ENCODE assay signal across 9 mouse cellular contexts in the genomic region with DNA sequence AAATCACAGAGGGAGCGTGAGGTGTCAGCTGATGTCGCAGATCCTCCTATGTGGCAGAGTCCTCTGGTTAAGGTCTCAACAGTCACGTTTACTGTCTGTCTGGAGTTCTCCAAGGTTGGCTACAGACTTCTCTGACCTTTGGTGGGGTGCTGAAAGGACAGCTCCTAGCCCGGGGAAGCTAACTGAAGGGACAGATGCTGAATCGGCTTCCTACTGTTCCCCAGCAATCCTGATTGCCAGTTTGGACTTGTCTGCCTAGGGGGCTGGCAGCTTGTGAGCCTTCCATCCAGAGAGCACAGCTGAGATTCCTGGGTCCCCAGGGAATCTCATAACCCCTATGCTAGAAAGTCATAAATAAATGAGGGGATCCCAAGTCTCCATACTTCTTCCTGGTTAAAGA. TPM values are rescaled to one million over a fixed set of nuclear protein-coding genes. Genes with fewer than 3 reads are reported as not detected.
A peak's percentile ranks its signal among the peaks of the same experiment; 100 is the strongest.
DNase-seq lines count a peak whose midpoint lies in the region; ATAC-seq lines count a peak whose summit lies in the region.
"Had no signal": no experiment of that assay in that cellular context is flagged by ENCODE, and none has a peak within 500 bp of the region (broad histone marks: within the 10 kb centered on the region; RNA-seq: fewer than 3 reads in every experiment).

No protein-coding gene starts in this region.

- 2% methylated on average over 5 of the region's 5 CpGs for WGBS in heart, embryonic 11.5 days (ENCODE audit: insufficient replicate concordance)
- 3% methylated on average over 5 of the region's 5 CpGs for WGBS in limb, embryonic 10.5 days

- peaks cover 20% of the 10 kb centered on the region for H3K4me1 ChIP-seq in heart, embryonic 11.5 days (ENCODE audit: control insufficient read depth, insufficient read depth, low read length)
- H3K4me1 ChIP-seq in limb, embryonic 10.5 days = peaks cover 40% of the 10 kb centered on the region

- no peaks in the 10 kb centered on the region for H3K9me3 ChIP-seq in heart, embryonic 11.5 days (replicated peaks; ENCODE audit: control insufficient read depth, low read length)
- no peaks in the 10 kb centered on the region for H3K9me3 ChIP-seq in limb, embryonic 10.5 days (replicated peaks)
- H3K9me3 ChIP-seq: liver, embryonic 15.5 days had no signal

- no peak overlapping the region for H3K27ac ChIP-seq in heart, embryonic 11.5 days (ENCODE audit: low read depth, low read length)
- H3K27ac ChIP-seq in limb, embryonic 10.5 days = no peak overlapping the region
- H3K27ac ChIP-seq: liver, embryonic 15.5 days had no signal

- no peak overlapping the region for H3K4me2 ChIP-seq in heart, embryonic 11.5 days
- H3K4me2 ChIP-seq: liver, embryonic 15.5 days had no signal

- no peaks in the 10 kb centered on the region for H3K36me3 ChIP-seq in heart, embryonic 11.5 days (ENCODE audit: control insufficient read depth, insufficient read depth, low read length)
- no peaks in the 10 kb centered on the region for H3K36me3 ChIP-seq in limb, embryonic 10.5 days
- H3K36me3 ChIP-seq: liver, embryonic 15.5 days had no signal

- peaks cover 60% of the 10 kb centered on the region for H3K27me3 ChIP-seq in heart, embryonic 11.5 days (ENCODE audit: control insufficient read depth, insufficient read depth, low read length)
- peaks cover 61% of the 10 kb centered on the region for H3K27me3 ChIP-seq in limb, embryonic 10.5 days (ENCODE audit: low read depth, poor library complexity, severe bottlenecking)

- ATAC-seq in heart, embryonic 11.5 days (replicated peaks; ENCODE audit: insufficient number of reproducible peaks, low FRiP score, low TSS enrichment) = no peak

- no peak overlapping the region for H3K9ac ChIP-seq in heart, embryonic 11.5 days (ENCODE audit: low read depth, low read length)
- H3K9ac ChIP-seq: liver, embryonic 15.5 days had no signal

- no peak overlapping the region for H3K4me3 ChIP-seq in heart, embryonic 11.5 days (ENCODE audit: low read depth, low read length)
- no peak overlapping the region for H3K4me3 ChIP-seq in limb, embryonic 10.5 days
- H3K4me3 ChIP-seq: liver, embryonic 15.5 days had no signal

- DNase-seq in heart, postnatal 14 days = peak; percentile 28 to 53
- peak; percentile 12 for DNase-seq in A20 (ENCODE audit: low read depth, low spot score)
- peak; percentile 46 for DNase-seq in WW6 (ENCODE audit: low read depth, low spot score)
- peak; percentile 84 for DNase-seq in limb, embryonic 10.5 days (ENCODE audit: low spot score)
- no peak for DNase-seq in layer of hippocampus, adult 18-20 months (ENCODE audit: low spot score in 2 of 2)
- DNase-seq in natural killer cell, adult 2 months (ENCODE audit: low spot score in 2 of 2) = no peak
- DNase-seq: kidney, adult 2 months had no signal

- intact Hi-C loops in heart, postnatal 14 days (cut with DNase I) = no loop called here

RNA-seq across cellular contexts. Expression of gene Crmp1, which starts 1.2 kb away (rescaled TPM):
- total RNA-seq in heart, postnatal 14 days (2021) = 1 to 10 TPM; 1.1 to 4.2 TPM
- polyA plus RNA-seq in heart, embryonic 11.5 days (2014; fragmentation: Nextera tagmentation; extraction: Ambion mirVana) = 11.4 and 11.8 TPM in 2 replicates
- 61.8 and 91.8 TPM in 2 replicates for polyA plus RNA-seq in limb, embryonic 10.5 days (2016; fragmentation: Nextera tagmentation; extraction: Ambion mirVana)
- total RNA-seq in layer of hippocampus, adult 18-20 months (2021) = 100 to 1,000 TPM; 206 to 218 TPM

Comparison
In these comparisons a context has a peak if more than half of its experiments do, and no peak if none do; other contexts are left out.
1. DNase-seq: peak in heart, postnatal 14 days (2 of 2), A20 (single experiment), WW6 (single experiment) and limb, embryonic 10.5 days (single experiment); none in layer of hippocampus, adult 18-20 months (0 of 2) and natural killer cell, adult 2 months (0 of 2).
2. RNA of gene Crmp1, which starts 1.2 kb away (total RNA-seq): 206 to 218 TPM in layer of hippocampus, adult 18-20 months; 1.1 to 4.2 TPM in heart, postnatal 14 days; every median in the first group is over 10 times any median in the second.